Mouse (Mus musculus) heart, postnatal 14 days (tissue): ENCODE data around the gene Mad1l1. TPM values are rescaled to one million over a fixed set of nuclear protein-coding genes. Genes with fewer than 3 reads are reported as not detected.
"Not testable (repeated sequence)": the region's sequence is repeated elsewhere in the genome, so short reads cannot be mapped to it uniquely, and the experiment has no call there.

ENCODE experiments used
- DNase-seq, 2 experiments: peaks; one replicate each; pipeline ENCODE4 v3.0.0; 2021 to 2022
- intact Hi-C: fragments of 180-260 bp; cut with DNase I; formaldehyde crosslinking; loops from one replicate; pipeline ENCODE4 v1.15.1; 2025
- long read RNA-seq, 2 experiments: library from polyadenylated mRNA; stranded (forward); transcript quantifications; one replicate each; pipeline ENCODE4 v2.0.0; 2021
- total RNA-seq, 2 experiments: library from RNA; stranded (reverse); gene quantifications; 2 replicates each; pipeline ENCODE4 v1.2.3; 2021

The Mad1l1 gene
- 10 to 100 TPM; 14.7 to 14.8 TPM for total RNA-seq
- long read RNA-seq, experiment 1, transcript Mad1l1-201 (18 exons, 2,640 nt) = major isoform, 20 of 33 reads
- long read RNA-seq, experiment 1, partial matches to known transcripts = 2 of 33 reads
- long read RNA-seq, experiment 1, other reads (novel, unspliced or antisense) = 10 of 33 reads
- long read RNA-seq, experiment 2, transcript Mad1l1-201 (18 exons, 2,640 nt) = major isoform, 23 of 40 reads
- long read RNA-seq, experiment 2, partial matches to known transcripts = 3 of 40 reads
- long read RNA-seq, experiment 2, other reads (novel, unspliced or antisense) = 14 of 40 reads

DNA sequence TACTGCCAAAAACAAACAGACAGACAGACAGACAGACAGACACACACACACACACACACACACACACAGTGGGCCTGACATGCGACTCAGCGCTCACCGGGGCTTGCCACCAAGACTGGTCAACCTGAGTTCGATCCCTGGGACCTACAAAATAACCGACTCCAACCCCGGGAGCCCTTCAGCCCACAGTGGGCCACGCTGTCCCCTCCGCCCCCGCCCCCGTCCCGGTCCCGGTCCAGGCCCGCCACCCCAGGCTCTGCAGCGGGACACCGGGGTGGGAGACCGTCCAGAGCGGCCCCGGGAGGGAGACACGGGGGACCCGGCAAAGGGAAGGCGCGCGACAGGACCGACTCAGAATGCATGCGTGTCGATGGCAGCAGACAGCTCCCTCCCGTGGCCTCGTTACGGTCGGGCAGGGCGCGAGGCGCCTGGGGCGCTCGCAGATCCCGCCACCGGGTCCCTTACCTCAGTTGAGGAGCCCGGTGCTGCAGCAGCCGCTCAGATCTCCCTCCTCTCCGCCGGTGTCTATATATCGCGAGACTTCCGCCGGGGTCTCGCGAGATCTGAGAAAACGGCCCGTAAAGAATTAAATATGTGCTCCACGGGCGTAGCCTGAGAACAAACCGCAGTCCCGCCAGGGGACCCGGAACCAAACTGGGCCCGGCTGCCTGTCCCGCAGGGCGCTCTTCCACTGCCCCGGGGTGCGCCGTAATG is at the start of gene Mad1l1, which contains the start of gene Nudt1:
Mad1l1 (minus strand) TSS at position 511 of the 714 bp plus-strand sequence.
Nudt1 (plus strand) TSS at position 615 of the 714 bp plus-strand sequence.
- intact Hi-C loops = no loop called here
- peak; percentile 93 to 94 for DNase-seq

GRCm38 (mm10) chr5:140370446-140371254 is 49.3 kb upstream of the Mad1l1 start:
- peak; percentile 12 to 13 for DNase-seq
- intact Hi-C loops = no loop called here

DNA sequence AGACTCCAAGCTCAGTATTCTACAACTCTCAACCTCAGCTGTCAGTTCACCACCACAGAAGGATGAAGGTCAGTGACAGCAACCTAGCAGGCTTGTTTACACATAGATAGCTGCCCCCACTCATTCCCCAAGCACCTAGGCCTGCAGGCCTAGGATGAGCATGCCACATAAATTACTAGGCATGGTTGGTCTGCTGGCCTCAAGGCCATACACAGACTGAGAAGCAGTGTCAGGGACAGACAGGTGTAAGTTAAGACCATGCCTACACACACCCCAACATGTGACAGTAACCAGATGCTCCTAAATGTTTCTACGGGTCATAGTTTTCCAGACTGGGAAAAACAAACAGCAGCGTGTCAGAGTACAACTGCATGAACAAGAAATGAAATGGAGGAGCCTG is 48.1 kb upstream of the Mad1l1 start:
- DNase-seq = no peak
- intact Hi-C loops = no loop called here

DNA sequence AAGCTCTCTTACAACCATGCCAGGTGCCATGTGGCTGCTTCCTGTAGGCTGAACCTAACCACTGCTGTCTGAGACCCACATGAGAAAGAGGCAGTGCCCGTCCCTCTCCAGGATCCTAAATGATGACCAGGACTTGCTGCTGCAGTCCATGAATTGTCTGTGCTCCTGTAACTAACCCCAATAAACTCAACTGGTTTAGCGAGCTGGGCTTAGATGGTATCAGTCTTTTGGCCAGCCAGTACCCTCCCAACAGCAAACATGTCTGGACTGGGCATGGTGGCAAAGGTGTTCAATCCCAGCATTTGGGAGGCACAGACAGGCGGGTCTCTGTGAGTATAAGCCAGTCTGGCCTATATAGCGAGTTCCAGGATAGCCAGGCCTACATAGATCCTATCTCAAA is 47.6 kb upstream of the Mad1l1 start:
- DNase-seq = no peak
- intact Hi-C loops = no loop called here

DNA sequence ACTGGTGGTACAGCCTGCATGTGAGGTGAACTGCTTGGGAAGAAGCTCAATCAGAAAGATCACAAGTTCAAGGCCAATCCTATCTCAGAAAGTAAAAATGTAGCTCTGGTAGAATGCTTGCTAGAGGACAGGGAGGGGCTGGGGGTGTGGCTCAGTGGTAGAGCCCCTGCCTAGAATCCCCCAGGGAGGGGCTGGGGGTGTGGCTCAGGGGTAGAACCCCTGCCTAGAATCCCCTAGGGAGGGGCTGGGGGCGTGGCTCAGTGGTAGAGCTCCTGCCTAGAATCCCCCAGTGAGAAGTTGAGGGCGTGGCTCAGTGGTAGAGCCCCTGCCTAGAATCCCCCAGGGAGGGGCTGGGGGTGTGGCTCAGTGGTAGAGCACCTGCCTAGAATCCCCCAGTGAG is 46.8 kb upstream of the Mad1l1 start:
- intact Hi-C loops, DNase-seq: not testable (repeated sequence)

DNA sequence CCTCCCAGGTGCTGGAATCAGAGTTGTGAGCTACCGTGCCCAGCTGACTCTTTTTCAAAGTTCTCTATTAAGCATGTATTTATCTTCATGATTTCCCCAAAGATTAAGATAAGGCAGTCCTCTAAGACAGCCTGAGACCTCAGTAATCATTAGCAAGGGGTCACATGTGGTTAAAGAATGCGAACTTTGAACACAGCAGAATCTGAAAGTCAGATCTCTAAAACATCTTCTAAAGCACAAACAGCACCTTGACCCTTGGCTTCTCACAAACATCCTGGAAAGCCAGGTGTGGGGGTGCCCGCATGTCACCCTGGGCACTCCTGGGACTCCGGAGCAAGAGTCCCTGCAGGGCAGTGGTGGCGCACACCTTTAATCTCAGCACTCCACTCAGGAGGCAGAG is 43.1 kb upstream of the Mad1l1 start:
- intact Hi-C loops = no loop called here
- DNase-seq = no peak

DNA sequence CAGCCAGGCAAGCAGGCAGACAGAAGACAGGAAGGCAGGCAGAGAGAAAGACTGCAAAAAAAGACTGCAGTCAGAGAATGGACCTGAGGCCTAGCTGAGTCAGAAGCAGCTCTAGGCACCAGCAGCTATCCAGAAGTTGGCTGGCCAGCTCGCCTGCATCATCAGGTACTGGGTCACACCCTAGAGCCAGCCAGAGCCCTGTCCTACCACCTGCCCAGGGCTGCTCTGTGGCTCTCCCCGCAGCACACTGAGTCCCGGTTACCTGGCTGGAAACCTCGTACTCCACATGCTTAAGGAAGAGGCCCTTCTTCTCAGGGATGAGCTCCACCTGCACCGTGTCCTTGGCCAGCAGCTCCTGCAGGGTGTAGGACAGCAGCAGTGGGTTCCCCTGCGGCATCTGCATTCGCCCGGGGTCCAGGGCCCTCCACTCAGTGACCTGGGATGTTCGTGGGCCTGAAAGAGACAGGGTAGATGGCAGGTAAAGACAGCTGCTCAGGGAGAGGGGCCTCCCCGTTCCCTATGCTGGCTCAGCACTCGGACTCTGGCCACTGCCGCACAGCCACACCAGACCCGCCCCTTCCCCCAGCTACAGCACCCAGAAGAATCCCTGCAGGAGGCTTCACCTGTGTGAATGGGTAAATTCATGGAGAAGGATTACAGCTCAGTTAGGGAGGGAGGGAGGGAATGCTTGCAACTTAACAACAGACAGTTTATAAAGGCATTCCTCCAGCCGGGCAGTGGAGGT is 38.8 kb upstream of the Mad1l1 start:
- intact Hi-C loops = loop anchor here (10.0 kb wide), 1 partner anchor 165 kb away; no protein-coding TSS in a partner anchor

GRCm38 (mm10) chr5:140357466-140357865 is 36.1 kb upstream of the Mad1l1 start:
- intact Hi-C loops = loop anchor here (10.0 kb wide), 1 partner anchor 167 kb away; no protein-coding TSS in a partner anchor
- DNase-seq = no peak

More for the DNA sequence above, 38.8 kb upstream of the Mad1l1 start:
- DNase-seq = no peak

GRCm38 (mm10) chr5:140355934-140356333 is 34.6 kb upstream of the Mad1l1 start:
- DNase-seq = no peak
- intact Hi-C loops = loop anchor here (10.0 kb wide), 1 partner anchor 169 kb away; no protein-coding TSS in a partner anchor

DNA sequence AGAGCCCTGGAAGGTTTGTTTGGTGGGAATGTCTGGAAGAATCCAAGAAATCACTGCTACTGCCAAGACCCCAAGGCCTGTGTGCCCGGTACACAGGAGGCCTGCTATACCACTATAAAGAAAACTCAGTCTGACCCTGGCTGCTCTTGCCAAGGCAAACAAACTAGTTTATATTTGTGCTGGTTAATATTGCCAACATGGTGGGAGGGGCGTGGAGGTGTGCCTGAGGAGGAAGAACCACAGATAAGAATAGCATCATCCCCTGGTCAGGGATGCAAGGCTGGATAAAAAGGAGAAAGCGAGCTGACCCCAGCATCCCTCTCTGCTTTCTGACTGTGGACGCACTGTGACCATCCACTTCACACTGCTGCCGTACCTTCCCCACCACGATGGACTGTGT is 31.0 kb upstream of the Mad1l1 start:
- intact Hi-C loops = loop anchor here (10.0 kb wide), 1 partner anchor 172 kb away; no protein-coding TSS in a partner anchor

GRCm38 (mm10) chr5:140350731-140351497 is 29.6 kb upstream of the Mad1l1 start:
- intact Hi-C loops = loop anchor here (10.0 kb wide), 1 partner anchor 174 kb away; no protein-coding TSS in a partner anchor
- DNase-seq = no peak

More for the DNA sequence above, 31.0 kb upstream of the Mad1l1 start:
- DNase-seq = no peak

- no peak for DNase-seq
- intact Hi-C loops = loop anchor here (10.0 kb wide), 1 partner anchor 175 kb away; no protein-coding TSS in a partner anchor
Observed at GRCm38 (mm10) chr5:140349882-140350281, 28.5 kb upstream of the Mad1l1 start.

DNA sequence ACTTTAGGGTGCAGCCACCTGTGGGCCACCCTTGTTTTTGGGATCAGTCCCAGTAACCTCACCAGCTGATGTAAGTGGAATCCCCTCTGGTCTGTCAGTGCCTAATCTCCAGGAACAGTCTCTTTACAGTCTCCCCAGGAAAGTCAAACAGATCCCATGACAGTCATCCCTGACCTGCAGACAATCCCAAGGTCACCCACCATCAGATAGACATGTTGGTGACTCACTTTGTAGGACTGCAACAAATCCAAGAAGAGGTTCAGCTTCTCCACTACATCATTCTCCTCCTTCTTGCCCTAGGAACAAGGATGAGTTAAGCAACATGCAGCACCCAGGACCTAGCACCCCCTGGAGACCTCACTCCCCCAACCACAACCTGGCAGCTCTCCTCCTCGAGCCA is 24.7 kb upstream of the Mad1l1 start:
- intact Hi-C loops = no loop called here
- DNase-seq = no peak

DNA sequence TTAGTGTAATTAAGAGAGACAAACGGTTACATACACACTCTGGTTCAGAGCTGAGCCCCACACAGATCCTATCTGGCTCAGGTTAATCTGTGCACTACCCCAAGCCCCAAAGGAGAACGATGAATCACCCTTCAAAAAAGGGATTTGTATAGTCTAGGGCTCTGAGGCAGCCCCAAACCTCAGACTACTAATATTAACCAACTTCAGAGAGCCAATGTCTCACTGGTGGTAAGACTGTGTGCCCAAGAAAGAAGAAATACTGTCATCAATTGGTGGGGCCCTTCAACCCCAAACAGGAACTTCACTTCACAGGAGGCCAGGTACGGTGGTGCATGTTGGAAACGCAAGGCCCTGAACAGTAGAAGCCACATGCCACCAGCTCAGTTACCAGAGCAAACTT is 23.9 kb upstream of the Mad1l1 start:
- no peak for DNase-seq
- intact Hi-C loops = no loop called here

DNA sequence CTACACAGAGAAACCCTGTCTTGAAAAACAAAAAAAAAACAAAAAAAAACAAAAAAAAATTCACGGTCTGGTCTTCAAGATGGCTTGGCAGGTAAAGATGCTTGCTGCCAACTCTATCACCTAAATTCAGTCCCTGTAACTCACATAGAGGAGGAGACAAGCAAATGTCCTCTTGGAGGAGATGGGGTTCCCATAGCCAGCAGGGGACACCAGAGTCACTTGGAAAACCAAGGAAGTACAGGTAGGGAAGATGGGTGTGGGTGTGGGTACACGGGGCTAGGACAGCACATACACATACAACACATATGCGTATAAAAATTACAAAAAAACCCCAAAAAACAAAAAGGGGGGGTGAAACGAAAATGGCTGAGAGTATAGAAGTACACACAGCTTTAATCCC is 21.5 kb upstream of the Mad1l1 start:
- DNase-seq = no peak
- intact Hi-C loops = no loop called here

DNA sequence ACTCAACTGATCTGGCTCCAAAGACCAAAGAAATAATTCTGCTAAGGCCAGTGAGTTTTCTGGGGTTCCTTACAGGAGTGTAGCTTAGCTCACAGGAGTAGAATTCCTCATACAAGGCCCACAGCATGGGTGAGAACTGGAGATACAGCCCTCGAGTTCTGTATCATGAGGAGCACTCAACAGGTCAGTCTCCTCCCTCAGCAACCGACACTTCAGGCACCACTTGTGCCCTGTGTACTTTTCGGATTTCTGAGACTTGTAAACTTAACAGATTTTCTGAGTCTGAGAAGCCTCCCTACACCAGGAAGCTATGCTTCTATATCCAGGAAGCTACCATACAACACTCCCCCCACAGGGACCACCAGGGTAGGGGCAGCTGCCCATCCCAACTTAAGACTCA is 18.5 kb upstream of the Mad1l1 start:
- intact Hi-C loops = no loop called here
- DNase-seq = no peak

- no peak for DNase-seq
- intact Hi-C loops = no loop called here
Observed at GRCm38 (mm10) chr5:140338779-140339178, 17.4 kb upstream of the Mad1l1 start.

GRCm38 (mm10) chr5:140336680-140337079 is 15.3 kb upstream of the Mad1l1 start:
- intact Hi-C loops = loop anchor here (1.0 kb wide), 1 partner anchor 498 kb away; no protein-coding TSS in a partner anchor
- peak; percentile 37 to 59 for DNase-seq

GRCm38 (mm10) chr5:140333631-140334030 is 12.3 kb upstream of the Mad1l1 start:
- DNase-seq = no peak
- intact Hi-C loops = loop anchor here (5.0 kb wide), 1 partner anchor 79 kb away; no protein-coding TSS in a partner anchor
